Comparison of ENCODE assay signal across 18 mouse cellular contexts in genomic region chr6:27517620-27518019, GRCm38 (mm10).
"Had no signal": no experiment of that assay in that cellular context is flagged by ENCODE, and none has a peak within 500 bp of the region (broad histone marks: within the 10 kb centered on the region; RNA-seq: fewer than 3 reads in every experiment).

No protein-coding gene starts in this region.

- H3K36me3 ChIP-seq: midbrain, embryonic 10.5 days; midbrain, embryonic 12.5 days; neural tube, embryonic 13.5 days; neural tube, embryonic 15.5 days had no signal

- H3K27ac ChIP-seq: midbrain, embryonic 10.5 days; midbrain, embryonic 12.5 days; neural tube, embryonic 13.5 days; neural tube, embryonic 15.5 days had no signal

- H3K9ac ChIP-seq: lung, embryonic 14.5 days; midbrain, embryonic 12.5 days; neural tube, embryonic 13.5 days; neural tube, embryonic 15.5 days had no signal

- DNase-seq: lung, adult 18-20 months; lung, embryonic 14.5 days; lung, postnatal 10 days; lung, postnatal 4 days; retina, postnatal 1 day; right cerebral cortex, adult 18-20 months; right cerebral cortex, postnatal 25 days; right cerebral cortex, postnatal 4 days; spleen, adult 18-20 months; thymus, adult 18-20 months; thymus, postnatal 14 days; thymus, postnatal 36 days had no signal

- H3K27me3 ChIP-seq: midbrain, embryonic 12.5 days; neural tube, embryonic 13.5 days; neural tube, embryonic 15.5 days had no signal

- ATAC-seq: midbrain, embryonic 16.5 days had no signal

- H3K9me3 ChIP-seq: midbrain, embryonic 10.5 days; midbrain, embryonic 12.5 days; neural tube, embryonic 13.5 days; neural tube, embryonic 15.5 days had no signal

- H3K4me2 ChIP-seq: lung, embryonic 14.5 days; midbrain, embryonic 12.5 days; neural tube, embryonic 13.5 days; neural tube, embryonic 15.5 days had no signal

- H3K4me3 ChIP-seq: midbrain, embryonic 10.5 days; midbrain, embryonic 12.5 days; myocyte; neural tube, embryonic 13.5 days; neural tube, embryonic 15.5 days had no signal

- H3K4me1 ChIP-seq: midbrain, embryonic 10.5 days; midbrain, embryonic 12.5 days; neural tube, embryonic 13.5 days had no signal
